Mouse (Mus musculus) kidney, adult 2 months (tissue): ENCODE data around the gene Eif5a2.

Source experiments
- CTCF ChIP-seq: fragments of 200-500 bp; conservative IDR thresholded peaks from 2 replicates; pipeline ENCODE4 v1.5.1; 2011; ENCODE audit warnings: low read depth, mild to moderate bottlenecking, control low read depth, low read length, moderate library complexity, mixed read lengths; ENCODE audit not compliant: insufficient read depth, insufficient read length
- POLR2A ChIP-seq: fragments of 200-500 bp; IDR thresholded peaks from one replicate; pipeline ENCODE4 v1.6.1; 2011; ENCODE audit warnings: low read depth, low read length, control low read depth

DNA sequence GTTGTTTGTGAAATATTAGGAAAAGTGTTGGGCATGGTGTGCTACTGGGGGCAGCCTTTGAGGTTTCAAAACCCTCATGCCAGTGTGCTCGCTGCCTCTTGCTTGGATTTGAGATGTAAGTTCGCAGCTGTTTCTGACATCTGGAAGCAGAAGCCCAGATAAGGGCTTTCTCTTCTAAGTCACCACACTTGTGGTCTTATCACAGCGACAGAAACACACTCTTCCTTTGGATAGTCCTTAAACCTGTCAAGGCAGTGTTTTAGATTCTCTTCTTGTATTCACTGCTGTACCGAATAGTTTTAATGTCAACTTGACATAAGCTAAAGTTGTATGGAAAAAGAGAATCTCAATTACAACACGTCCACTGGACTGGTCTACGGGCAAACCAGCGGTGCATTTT lies 5.7 kb upstream of the Eif5a2 start:
- TF ChIP-seq POLR2A (no peak), CTCF (no peak)
